12 mouse cellular contexts compared by ENCODE assay signal in the genomic region with DNA sequence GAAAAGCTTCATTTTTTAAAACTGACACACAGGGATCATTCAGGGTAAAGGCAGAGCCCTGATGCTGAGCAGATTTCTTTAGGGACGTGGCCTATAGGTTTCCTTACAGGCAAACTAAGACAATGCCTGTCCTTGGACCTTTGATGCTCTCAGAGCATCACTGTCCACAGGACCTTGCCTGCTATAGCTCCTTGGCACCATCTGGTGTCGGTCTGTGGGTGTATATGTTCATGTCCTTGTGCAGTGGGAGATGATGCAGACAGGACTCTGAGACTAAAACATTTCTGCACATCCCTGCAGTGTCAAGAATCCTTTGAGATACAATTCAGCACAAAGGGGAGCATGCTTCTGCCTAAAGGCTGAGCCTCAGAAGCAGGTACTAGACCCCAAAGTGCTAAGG. TPM values are rescaled to one million over a fixed set of nuclear protein-coding genes. Genes with fewer than 3 reads are reported as not detected.
A peak's percentile ranks its signal among the peaks of the same experiment; 100 is the strongest.
DNase-seq lines count a peak whose midpoint lies in the region; ATAC-seq and TF ChIP-seq lines count a peak whose summit lies in the region.
"Had no signal": no experiment of that assay in that cellular context is flagged by ENCODE, and none has a peak within 500 bp of the region (broad histone marks: within the 10 kb centered on the region; RNA-seq: fewer than 3 reads in every experiment).

No protein-coding gene starts in this region.

- TF ChIP-seq POLR2A in bone marrow macrophage, adult 2 months (IDR thresholded peaks at IDR 0.05; ENCODE audit: borderline replicate concordance, low read depth, low read length): no peak

- H3K9ac ChIP-seq in forebrain, postnatal 0 days: no peak overlapping the region
- H3K9ac ChIP-seq in forebrain, embryonic 11.5 days (ENCODE audit: low read length): no peak overlapping the region
- H3K9ac ChIP-seq in lung, postnatal 0 days (replicated peaks; ENCODE audit: low read depth): no peak overlapping the region
- H3K9ac ChIP-seq in kidney, embryonic 15.5 days: no peak overlapping the region
- H3K9ac ChIP-seq: midbrain, embryonic 15.5 days had no signal

- H3K9me3 ChIP-seq in forebrain, postnatal 0 days (ENCODE audit: low read length): no peaks in the 10 kb centered on the region
- no peaks in the 10 kb centered on the region for H3K9me3 ChIP-seq in forebrain, embryonic 11.5 days (ENCODE audit: control insufficient read depth, low read length)
- H3K9me3 ChIP-seq in lung, postnatal 0 days (ENCODE audit: low read length): no peaks in the 10 kb centered on the region
- no peaks in the 10 kb centered on the region for H3K9me3 ChIP-seq in kidney, embryonic 15.5 days (replicated peaks)
- H3K9me3 ChIP-seq: hindbrain, embryonic 10.5 days; midbrain, embryonic 15.5 days had no signal

- ATAC-seq in forebrain, postnatal 0 days: no peak
- no peak for ATAC-seq in forebrain, embryonic 11.5 days (replicated peaks; ENCODE audit: low FRiP score)
- no peak for ATAC-seq in lung, postnatal 0 days
- ATAC-seq in kidney, embryonic 15.5 days (replicated peaks; ENCODE audit: low FRiP score): no peak
- ATAC-seq: midbrain, embryonic 15.5 days had no signal

- no peak for DNase-seq in forebrain, postnatal 0 days
- no peak for DNase-seq in forebrain, embryonic 11.5 days (ENCODE audit: low spot score)
- DNase-seq in lung, postnatal 0 days (ENCODE audit: low spot score): peak; percentile 16
- no peak for DNase-seq in lung, adult 18-20 months
- peak; percentile 53 for DNase-seq in retina, postnatal 1 day
- no peak for DNase-seq in left cerebral cortex, postnatal 10 days (ENCODE audit: extremely low spot score in 1 of 2, low spot score in 2 of 2)
- DNase-seq: cerebellum, adult 9-11 months; right cerebral cortex, postnatal 4 days had no signal

- H3K4me1 ChIP-seq in forebrain, postnatal 0 days (ENCODE audit: insufficient read depth): no peaks in the 10 kb centered on the region
- H3K4me1 ChIP-seq in forebrain, embryonic 11.5 days (replicated peaks; ENCODE audit: control insufficient read depth, insufficient read depth, low read length): no peaks in the 10 kb centered on the region
- no peaks in the 10 kb centered on the region for H3K4me1 ChIP-seq in lung, postnatal 0 days (ENCODE audit: insufficient read depth, low read depth, low read length)
- peaks cover 15% of the 10 kb centered on the region for H3K4me1 ChIP-seq in bone marrow macrophage, adult 2 months (ENCODE audit: control insufficient read depth, insufficient read depth, low read length)
- no peaks in the 10 kb centered on the region for H3K4me1 ChIP-seq in kidney, embryonic 15.5 days
- H3K4me1 ChIP-seq: hindbrain, embryonic 10.5 days; midbrain, embryonic 15.5 days had no signal

- H3K27me3 ChIP-seq in forebrain, postnatal 0 days (ENCODE audit: insufficient read depth, low read length): no peaks in the 10 kb centered on the region
- no peaks in the 10 kb centered on the region for H3K27me3 ChIP-seq in forebrain, embryonic 11.5 days (ENCODE audit: control insufficient read depth, insufficient read depth, low read length)
- no peaks in the 10 kb centered on the region for H3K27me3 ChIP-seq in lung, postnatal 0 days (replicated peaks; ENCODE audit: insufficient read depth, low read length)
- H3K27me3 ChIP-seq in kidney, embryonic 15.5 days: no peaks in the 10 kb centered on the region
- H3K27me3 ChIP-seq: midbrain, embryonic 15.5 days had no signal

- WGBS in forebrain, postnatal 0 days: 73% methylated on average over 2 of the region's 2 CpGs
- 64% methylated on average over 2 of the region's 2 CpGs for WGBS in forebrain, embryonic 11.5 days
- WGBS in lung, postnatal 0 days: 49% methylated on average over 2 of the region's 2 CpGs
- WGBS in kidney, embryonic 15.5 days: 60% methylated on average over 2 of the region's 2 CpGs

- no peak for TF ChIP-seq EP300 in lung, postnatal 0 days (IDR thresholded peaks at IDR 0.05)

- H3K4me3 ChIP-seq in forebrain, postnatal 0 days (ENCODE audit: low read depth, low read length): no peak overlapping the region
- no peak overlapping the region for H3K4me3 ChIP-seq in forebrain, embryonic 11.5 days (ENCODE audit: low read depth, low read length)
- no peak overlapping the region for H3K4me3 ChIP-seq in lung, postnatal 0 days (ENCODE audit: low read depth, low read length)
- no peak overlapping the region for H3K4me3 ChIP-seq in bone marrow macrophage, adult 2 months (ENCODE audit: insufficient read depth, low read length)
- H3K4me3 ChIP-seq in kidney, embryonic 15.5 days (replicated peaks): no peak overlapping the region
- H3K4me3 ChIP-seq: hindbrain, embryonic 10.5 days; midbrain, embryonic 15.5 days had no signal

- intact Hi-C loops in left cerebral cortex, postnatal 10 days (cut with DNase I): loop anchor here (1.0 kb wide), 1 partner anchor 42 kb away; no protein-coding TSS in a partner anchor

- TF ChIP-seq CTCF in forebrain, postnatal 0 days (IDR thresholded peaks at IDR 0.05; ENCODE audit: low read depth): peak; percentile 57
- TF ChIP-seq CTCF in lung, postnatal 0 days (IDR thresholded peaks at IDR 0.05): peak; percentile 79
- TF ChIP-seq CTCF in bone marrow macrophage, adult 2 months (IDR thresholded peaks at IDR 0.05; ENCODE audit: low read depth, low read length): peak; percentile 54

- H3K36me3 ChIP-seq in forebrain, postnatal 0 days (ENCODE audit: insufficient read depth): no peaks in the 10 kb centered on the region
- H3K36me3 ChIP-seq in forebrain, embryonic 11.5 days (ENCODE audit: control insufficient read depth, insufficient read depth, low read length): no peaks in the 10 kb centered on the region
- H3K36me3 ChIP-seq in lung, postnatal 0 days (ENCODE audit: insufficient read depth, low read length): no peaks in the 10 kb centered on the region
- no peaks in the 10 kb centered on the region for H3K36me3 ChIP-seq in kidney, embryonic 15.5 days
- H3K36me3 ChIP-seq: hindbrain, embryonic 10.5 days; midbrain, embryonic 15.5 days had no signal

- H3K4me2 ChIP-seq in forebrain, postnatal 0 days (ENCODE audit: low read depth): no peak overlapping the region
- no peak overlapping the region for H3K4me2 ChIP-seq in forebrain, embryonic 11.5 days (ENCODE audit: low read depth, low read length, severe bottlenecking)
- H3K4me2 ChIP-seq in lung, postnatal 0 days (replicated peaks; ENCODE audit: low read depth, low read length): no peak overlapping the region
- no peak overlapping the region for H3K4me2 ChIP-seq in kidney, embryonic 15.5 days
- H3K4me2 ChIP-seq: midbrain, embryonic 15.5 days had no signal

- H3K27ac ChIP-seq in forebrain, postnatal 0 days (ENCODE audit: low read depth, low read length): no peak overlapping the region
- H3K27ac ChIP-seq in forebrain, embryonic 11.5 days (ENCODE audit: low read depth, low read length): no peak overlapping the region
- H3K27ac ChIP-seq in lung, postnatal 0 days (ENCODE audit: low read length): no peak overlapping the region
- H3K27ac ChIP-seq in bone marrow macrophage, adult 2 months (ENCODE audit: insufficient read depth, low read depth, low read length): no peak overlapping the region
- no peak overlapping the region for H3K27ac ChIP-seq in kidney, embryonic 15.5 days
- H3K27ac ChIP-seq: hindbrain, embryonic 10.5 days; midbrain, embryonic 15.5 days had no signal

RNA-seq across cellular contexts. Expression of a gene that starts 19.3 kb away (rescaled TPM):
- 0.52 and 0.77 TPM in 2 replicates for total RNA-seq in forebrain, postnatal 0 days (2014; rRNA removed)
- 1.3 and 1.9 TPM in 2 replicates for polyA plus RNA-seq in forebrain, postnatal 0 days (2015; fragmentation: Nextera tagmentation; extraction: Ambion mirVana)
- polyA plus RNA-seq in forebrain, embryonic 11.5 days (2014; fragmentation: Nextera tagmentation; extraction: Ambion mirVana): 0.07 and 0.11 TPM in 2 replicates
- polyA plus RNA-seq in lung, postnatal 0 days (2015; fragmentation: Nextera tagmentation; extraction: Ambion mirVana): 0.01 and 0.02 TPM in 2 replicates
- polyA plus RNA-seq in bone marrow macrophage, adult 2 months (2012; ENCODE audit: insufficient read depth, insufficient read length, missing spikeins): 0.09 TPM in 1 of 2 replicates, not detected in the other
- 5.6 and 6.1 TPM in 2 replicates for polyA plus RNA-seq in kidney, embryonic 15.5 days (2015; fragmentation: Nextera tagmentation; extraction: Ambion mirVana)
- total RNA-seq in left cerebral cortex, postnatal 10 days (2021): under 1 TPM; 0.24 TPM

RNA-seq across cellular contexts. Expression of a gene that starts 23.7 kb away (rescaled TPM):
- total RNA-seq in forebrain, postnatal 0 days (2014; rRNA removed): 2.2 and 2.8 TPM in 2 replicates
- polyA plus RNA-seq in forebrain, postnatal 0 days (2015; fragmentation: Nextera tagmentation; extraction: Ambion mirVana): 4.5 and 6.5 TPM in 2 replicates
- polyA plus RNA-seq in forebrain, embryonic 11.5 days (2014; fragmentation: Nextera tagmentation; extraction: Ambion mirVana): 20.7 and 22.7 TPM in 2 replicates
- 9.3 and 10.0 TPM in 2 replicates for polyA plus RNA-seq in lung, postnatal 0 days (2015; fragmentation: Nextera tagmentation; extraction: Ambion mirVana)
- 388 and 401 TPM in 2 replicates for polyA plus RNA-seq in bone marrow macrophage, adult 2 months (2012; ENCODE audit: insufficient read depth, insufficient read length, missing spikeins)
- 6.0 and 6.1 TPM in 2 replicates for polyA plus RNA-seq in kidney, embryonic 15.5 days (2015; fragmentation: Nextera tagmentation; extraction: Ambion mirVana)
- total RNA-seq in left cerebral cortex, postnatal 10 days (2021): 1 to 10 TPM; 4.5 to 5.7 TPM

RNA-seq across cellular contexts. Expression of a gene that starts 47.0 kb away (rescaled TPM):
- total RNA-seq in forebrain, postnatal 0 days (2014; rRNA removed): 1.6 and 2.8 TPM in 2 replicates
- polyA plus RNA-seq in forebrain, postnatal 0 days (2015; fragmentation: Nextera tagmentation; extraction: Ambion mirVana): 2.6 TPM in 2 replicates
- 3.9 and 5.0 TPM in 2 replicates for polyA plus RNA-seq in forebrain, embryonic 11.5 days (2014; fragmentation: Nextera tagmentation; extraction: Ambion mirVana)
- 79.3 and 86.1 TPM in 2 replicates for polyA plus RNA-seq in lung, postnatal 0 days (2015; fragmentation: Nextera tagmentation; extraction: Ambion mirVana)
- polyA plus RNA-seq in bone marrow macrophage, adult 2 months (2012; ENCODE audit: insufficient read depth, insufficient read length, missing spikeins): 0.61 TPM in 1 of 2 replicates, not detected in the other
- 29.3 and 30.6 TPM in 2 replicates for polyA plus RNA-seq in kidney, embryonic 15.5 days (2015; fragmentation: Nextera tagmentation; extraction: Ambion mirVana)
- total RNA-seq in left cerebral cortex, postnatal 10 days (2021): 1 to 10 TPM; 1.1 to 3.5 TPM

Comparison
In these comparisons a context has a peak if more than half of its experiments do, and no peak if none do; other contexts are left out.
1. DNase-seq: peak in lung, postnatal 0 days (single experiment) and retina, postnatal 1 day (single experiment); none in forebrain, postnatal 0 days (single experiment), forebrain, embryonic 11.5 days (single experiment), lung, adult 18-20 months (0 of 2) and left cerebral cortex, postnatal 10 days (0 of 2).
2. RNA of a gene that starts 23.7 kb away (polyA plus RNA-seq): 388 to 401 TPM in bone marrow macrophage, adult 2 months; 20.7 to 22.7 TPM in forebrain, embryonic 11.5 days, 9.3 to 10.0 TPM in lung, postnatal 0 days, 4.5 to 6.5 TPM in forebrain, postnatal 0 days and 6.0 to 6.1 TPM in kidney, embryonic 15.5 days; every median in the first group is over 10 times any median in the second.
3. Peak in every context shown above with its lines, with median percentiles within 50 percentile points of each other: CTCF ChIP-seq.